Comparison of ENCODE assay signal across 18 mouse cellular contexts in the genomic region with DNA sequence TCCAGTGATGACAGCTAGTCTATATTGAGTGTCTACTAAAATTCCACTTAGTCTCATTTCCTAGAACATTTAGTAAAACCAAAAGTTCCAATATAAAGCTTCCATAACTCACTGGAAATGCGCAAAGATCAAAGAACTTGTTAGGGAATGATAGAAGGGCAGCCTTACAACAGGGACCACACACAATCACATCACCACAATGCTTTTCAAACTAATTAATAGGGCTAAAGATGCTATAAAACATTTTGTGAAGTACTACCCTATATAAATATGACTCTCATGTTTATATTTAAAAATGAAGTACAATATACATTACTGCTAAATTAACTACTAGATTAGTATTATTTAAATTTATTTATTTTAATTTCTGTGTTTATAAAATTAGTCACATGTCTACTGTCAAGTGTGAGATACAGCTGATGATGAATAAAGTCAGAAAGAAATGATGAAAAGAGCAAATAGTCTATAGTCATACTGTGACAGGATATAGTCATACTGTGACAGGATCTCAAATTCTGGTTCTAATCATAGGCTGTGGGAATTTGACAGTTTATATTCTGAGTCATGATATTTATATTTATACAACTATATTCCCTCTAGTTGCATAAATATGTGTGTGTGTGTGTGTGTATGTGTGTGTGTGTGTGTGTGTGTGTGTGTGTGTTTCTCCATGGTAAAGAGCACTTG.
"Had no signal": no experiment of that assay in that cellular context is flagged by ENCODE, and none has a peak within 500 bp of the region (broad histone marks: within the 10 kb centered on the region; RNA-seq: fewer than 3 reads in every experiment).

No protein-coding gene starts in this region.

- H3K4me2 ChIP-seq: liver, embryonic 12.5 days; midbrain, embryonic 13.5 days; midbrain, embryonic 15.5 days; neural tube, embryonic 13.5 days; neural tube, embryonic 15.5 days had no signal

- H3K9me3 ChIP-seq: liver, embryonic 12.5 days; midbrain, embryonic 10.5 days; midbrain, embryonic 13.5 days; midbrain, embryonic 15.5 days; neural tube, embryonic 13.5 days; neural tube, embryonic 15.5 days had no signal

- H3K4me3 ChIP-seq: liver, embryonic 12.5 days; midbrain, embryonic 10.5 days; midbrain, embryonic 13.5 days; midbrain, embryonic 15.5 days; myocyte; neural tube, embryonic 13.5 days; neural tube, embryonic 15.5 days had no signal

- ATAC-seq: liver, embryonic 12.5 days; midbrain, embryonic 13.5 days; midbrain, embryonic 15.5 days had no signal

- H3K4me1 ChIP-seq: liver, embryonic 12.5 days; midbrain, embryonic 10.5 days; midbrain, embryonic 13.5 days; midbrain, embryonic 15.5 days; neural tube, embryonic 13.5 days; neural tube, embryonic 15.5 days had no signal

- H3K9ac ChIP-seq: liver, embryonic 12.5 days; liver, embryonic 14.5 days; midbrain, embryonic 13.5 days; midbrain, embryonic 15.5 days; neural tube, embryonic 13.5 days; neural tube, embryonic 15.5 days had no signal

- H3K27ac ChIP-seq: liver, embryonic 12.5 days; liver, embryonic 14.5 days; midbrain, embryonic 10.5 days; midbrain, embryonic 13.5 days; midbrain, embryonic 15.5 days; neural tube, embryonic 13.5 days; neural tube, embryonic 15.5 days had no signal

- H3K36me3 ChIP-seq: liver, embryonic 12.5 days; midbrain, embryonic 10.5 days; midbrain, embryonic 13.5 days; midbrain, embryonic 15.5 days; neural tube, embryonic 13.5 days; neural tube, embryonic 15.5 days had no signal

- DNase-seq: lung, adult 18-20 months; lung, postnatal 10 days; retina, postnatal 1 day; right cerebral cortex, adult 18-20 months; right cerebral cortex, postnatal 25 days; right cerebral cortex, postnatal 4 days; spleen, adult 18-20 months; thymus, adult 18-20 months; thymus, postnatal 14 days; thymus, postnatal 36 days had no signal

- H3K27me3 ChIP-seq: liver, embryonic 12.5 days; midbrain, embryonic 13.5 days; midbrain, embryonic 15.5 days; neural tube, embryonic 13.5 days; neural tube, embryonic 15.5 days had no signal
